Mouse (Mus musculus) WW6 (cell line): Measurements from ENCODE around the gene Smg6.
"Not testable (repeated sequence)": the region's sequence is repeated elsewhere in the genome, so short reads cannot be mapped to it uniquely, and the experiment has no call there.

Source experiments
- DNase-seq: peaks from one replicate; pipeline ENCODE4 v3.0.0-alpha.2; 2013; ENCODE audit warnings: low read depth, low spot score

The Smg6 gene

GRCm38 (mm10) chr11:75166861-75167642 lies 241.4 kb downstream of the Smg6 start:
- DNase-seq, result no peak

- no peak for DNase-seq
Observed at GRCm38 (mm10) chr11:75167643-75168589, 242.3 kb downstream of the Smg6 start.

GRCm38 (mm10) chr11:75168590-75169361 lies 243.2 kb downstream of the Smg6 start:
- DNase-seq, result no peak

GRCm38 (mm10) chr11:75169405-75170080 lies 243.9 kb downstream of the Smg6 start, which contains the start of gene Hic1:
Gene Hic1, minus strand, starts transcription at chr11:75169519.
- DNase-seq, result no peak

GRCm38 (mm10) chr11:75170136-75170751 lies 244.6 kb downstream of the Smg6 start:
- peak; percentile 90 for DNase-seq

- no peak for DNase-seq
Observed at GRCm38 (mm10) chr11:75171186-75171865, 245.7 kb downstream of the Smg6 start.

- no peak for DNase-seq
Observed at GRCm38 (mm10) chr11:75172151-75173094, 246.8 kb downstream of the Smg6 start.

- DNase-seq, result peak; percentile 91
Observed at GRCm38 (mm10) chr11:75173095-75173798, 247.6 kb downstream of the Smg6 start.

GRCm38 (mm10) chr11:75173799-75174165 lies 248.2 kb downstream of the Smg6 start:
- no peak for DNase-seq

- not testable (repeated sequence) for DNase-seq
Observed at GRCm38 (mm10) chr11:75174574-75174973, 249.0 kb downstream of the Smg6 start.

GRCm38 (mm10) chr11:75178011-75178410 lies 252.4 kb downstream of the Smg6 start:
- no peak for DNase-seq

- DNase-seq, result peak; percentile 97
Observed at GRCm38 (mm10) chr11:75178672-75179208, 253.1 kb downstream of the Smg6 start, which contains the start of gene Ovca2. Gene Ovca2, minus strand, starts transcription at chr11:75178835.

GRCm38 (mm10) chr11:75183917-75184570 lies 258.4 kb downstream of the Smg6 start:
- no peak for DNase-seq

GRCm38 (mm10) chr11:75184573-75184972 lies 258.9 kb downstream of the Smg6 start:
- DNase-seq, result no peak

GRCm38 (mm10) chr11:75184986-75185385 lies 259.4 kb downstream of the Smg6 start:
- DNase-seq, result no peak

- DNase-seq, result no peak
Observed at GRCm38 (mm10) chr11:75189713-75190370, 264.2 kb downstream of the Smg6 start.

GRCm38 (mm10) chr11:75190371-75190724 lies 264.7 kb downstream of the Smg6 start:
- peak; percentile 89 for DNase-seq
